Mouse (Mus musculus) kidney, adult 2 months (tissue): ENCODE data around the gene Hmgn3. TPM values are rescaled to one million over a fixed set of nuclear protein-coding genes. Genes with fewer than 3 reads are reported as not detected.

Experiments
- DNase-seq: peaks from one replicate; pipeline ENCODE4 v3.0.0; 2021
- H3K27ac ChIP-seq: fragments of 200-500 bp; 2 replicates; pipeline ENCODE4 v1.5.1; 2012; ENCODE audit warnings: low read depth, low read length, control low read depth, inconsistent platforms; ENCODE audit not compliant: insufficient read depth
- H3K27me3 ChIP-seq: fragments of 200-500 bp; replicated peaks from 2 replicates; pipeline ENCODE4 v1.6.1; 2012; ENCODE audit warnings: mild to moderate bottlenecking, moderate library complexity, low read length, inconsistent platforms; ENCODE audit not compliant: control insufficient read depth, insufficient read depth
- H3K36me3 ChIP-seq: fragments of 200-500 bp; 2 replicates; pipeline ENCODE4 v1.6.1; 2012; ENCODE audit warnings: mild to moderate bottlenecking, moderate library complexity, low read length, inconsistent platforms; ENCODE audit not compliant: control insufficient read depth, insufficient read depth
- H3K4me1 ChIP-seq: fragments of 200-500 bp; 2 replicates; pipeline ENCODE4 v1.6.1; 2011; ENCODE audit warnings: low read length; ENCODE audit not compliant: control insufficient read depth, insufficient read depth
- H3K4me3 ChIP-seq: fragments of 200-500 bp; 2 replicates; pipeline ENCODE4 v1.5.1; 2011; ENCODE audit warnings: mild to moderate bottlenecking, low read depth, low read length, control low read depth; ENCODE audit not compliant: insufficient read depth
- CTCF ChIP-seq: fragments of 200-500 bp; conservative IDR thresholded peaks from 2 replicates; pipeline ENCODE4 v1.5.1; 2011; ENCODE audit warnings: low read depth, mild to moderate bottlenecking, control low read depth, low read length, moderate library complexity, mixed read lengths; ENCODE audit not compliant: insufficient read depth, insufficient read length
- POLR2A ChIP-seq: fragments of 200-500 bp; IDR thresholded peaks from one replicate; pipeline ENCODE4 v1.6.1; 2011; ENCODE audit warnings: low read depth, low read length, control low read depth
- WGBS: fragments of 180-500 bp; shearing (Covaris S2); methylation state at CpG from one replicate; pipeline ENCODE4 v1.1.7; 2018; 5-methylcytosine and 5-hydroxymethylcytosine counted together
- polyA plus RNA-seq: library from polyadenylated mRNA; depleted of rRNA; stranded (reverse); fragments of >200 nt; gene quantifications from 2 replicates; pipeline ENCODE4 v1.2.3, GENCODE M21; 2012

Gene Hmgn3
- polyA plus RNA-seq, 1 experiment = 8.7 TPM

GRCm38 (mm10) chr9:83110406-83111116 lies 35.9 kb downstream of the Hmgn3 start:
- Histone ChIP-seq H3K36me3 (no peaks in the 10 kb centered on the region), H3K27me3 (no peaks in the 10 kb centered on the region), H3K4me1 (no peaks in the 10 kb centered on the region), H3K4me3 (no peak overlapping the region), H3K27ac (no peak overlapping the region)
- TF ChIP-seq POLR2A (no peak), CTCF (no peak)
- DNase-seq = no peak
- 91% methylated on average over 9 of the region's 9 CpGs for WGBS

GRCm38 (mm10) chr9:83109705-83110104 lies 36.8 kb downstream of the Hmgn3 start:
- TF ChIP-seq CTCF (no peak), POLR2A (no peak)
- Histone ChIP-seq H3K36me3 (no peaks in the 10 kb centered on the region), H3K27ac (no peak overlapping the region), H3K4me3 (no peak overlapping the region), H3K4me1 (no peaks in the 10 kb centered on the region), H3K27me3 (no peaks in the 10 kb centered on the region)
- DNase-seq = no peak
- 97% methylated on average over 6 of the region's 6 CpGs for WGBS

- 81% methylated on average over 3 of the region's 3 CpGs for WGBS
- Histone ChIP-seq H3K4me1 (no peaks in the 10 kb centered on the region), H3K27me3 (no peaks in the 10 kb centered on the region), H3K36me3 (no peaks in the 10 kb centered on the region), H3K27ac (no peak overlapping the region), H3K4me3 (no peak overlapping the region)
- DNase-seq = no peak
- TF ChIP-seq CTCF = no peak
- TF ChIP-seq POLR2A = no peak
These were observed 37.7 kb downstream of the Hmgn3 start for GRCm38 (mm10) chr9:83108821-83109220.

- Histone ChIP-seq H3K27ac (no peak overlapping the region), H3K36me3 (no peaks in the 10 kb centered on the region), H3K27me3 (no peaks in the 10 kb centered on the region), H3K4me1 (no peaks in the 10 kb centered on the region), H3K4me3 (no peak overlapping the region)
- DNase-seq = no peak
- TF ChIP-seq POLR2A (no peak), CTCF (no peak)
- 90% methylated on average over 3 of the region's 3 CpGs for WGBS
These were observed 42.7 kb downstream of the Hmgn3 start for GRCm38 (mm10) chr9:83103785-83104184.

GRCm38 (mm10) chr9:83101691-83102090 lies 44.8 kb downstream of the Hmgn3 start:
- no peak for DNase-seq
- H3K27me3 ChIP-seq = no peaks in the 10 kb centered on the region
- no peak overlapping the region for H3K27ac ChIP-seq
- no peaks in the 10 kb centered on the region for H3K36me3 ChIP-seq
- TF ChIP-seq CTCF = no peak
- TF ChIP-seq POLR2A = no peak
- H3K4me1 ChIP-seq = no peaks in the 10 kb centered on the region
- WGBS = 88% methylated on average over 3 of the region's 3 CpGs
- no peak overlapping the region for H3K4me3 ChIP-seq

- H3K27ac ChIP-seq = no peak overlapping the region
- DNase-seq = no peak
- no peaks in the 10 kb centered on the region for H3K4me1 ChIP-seq
- no peak overlapping the region for H3K4me3 ChIP-seq
- no peaks in the 10 kb centered on the region for H3K27me3 ChIP-seq
- H3K36me3 ChIP-seq = no peaks in the 10 kb centered on the region
- WGBS = 80% methylated on average over 3 of the region's 3 CpGs
- TF ChIP-seq POLR2A (no peak), CTCF (no peak)
These were observed 45.7 kb downstream of the Hmgn3 start for GRCm38 (mm10) chr9:83100786-83101185.

- no peak for TF ChIP-seq CTCF
- TF ChIP-seq POLR2A = no peak
- Histone ChIP-seq H3K27ac (no peak overlapping the region), H3K27me3 (no peaks in the 10 kb centered on the region), H3K4me1 (no peaks in the 10 kb centered on the region), H3K36me3 (no peaks in the 10 kb centered on the region), H3K4me3 (no peak overlapping the region)
- DNase-seq = no peak
- WGBS = 92% methylated on average over 12 of the region's 12 CpGs
These were observed 47.7 kb downstream of the Hmgn3 start for GRCm38 (mm10) chr9:83098652-83099307.

GRCm38 (mm10) chr9:83097816-83098215 lies 48.7 kb downstream of the Hmgn3 start:
- no peak overlapping the region for H3K4me3 ChIP-seq
- no peak overlapping the region for H3K27ac ChIP-seq
- H3K27me3 ChIP-seq = no peaks in the 10 kb centered on the region
- no peaks in the 10 kb centered on the region for H3K36me3 ChIP-seq
- no peaks in the 10 kb centered on the region for H3K4me1 ChIP-seq
- peak; percentile 33 for DNase-seq
- WGBS = 68% methylated on average over 8 of the region's 8 CpGs
- TF ChIP-seq POLR2A (no peak), CTCF (no peak)
